Mouse (Mus musculus) erythroblast, embryonic 14.5 days (primary cell): ENCODE measurements around the gene Erp44. TPM values are rescaled to one million over a fixed set of nuclear protein-coding genes. Genes with fewer than 3 reads are reported as not detected.

Experiments used
- H3K27me3 ChIP-seq: 2 replicates; pipeline ENCODE4 v1.6.1; 2012; ENCODE audit warnings: inconsistent platforms; ENCODE audit not compliant: control insufficient read depth
- H3K36me3 ChIP-seq: 2 replicates; pipeline ENCODE4 v1.6.1; 2012; ENCODE audit warnings: mild to moderate bottlenecking, inconsistent platforms; ENCODE audit not compliant: control insufficient read depth
- H3K4me1 ChIP-seq: 2 replicates; pipeline ENCODE4 v1.6.1; 2012; ENCODE audit warnings: inconsistent platforms; ENCODE audit not compliant: control insufficient read depth
- H3K4me3 ChIP-seq: replicated peaks from 2 replicates; pipeline ENCODE3; 2012; ENCODE audit warnings: moderate library complexity, mild to moderate bottlenecking, inconsistent platforms
- H3K9me3 ChIP-seq: 2 replicates; pipeline ENCODE4 v1.6.1; 2012; ENCODE audit warnings: low read length, inconsistent platforms, mixed read lengths; ENCODE audit not compliant: control insufficient read depth
- GATA1 ChIP-seq: IDR thresholded peaks from 2 replicates; pipeline ENCODE4 v1.6.1; 2012; ENCODE audit warnings: low read length, inconsistent platforms, mixed read lengths
- TAL1 ChIP-seq: IDR thresholded peaks from 3 replicates; pipeline ENCODE4 v1.6.1; 2012; ENCODE audit warnings: low read length, inconsistent platforms, mixed read lengths
- polyA plus RNA-seq: library from polyadenylated mRNA; stranded (reverse); fragments of >175 nt; gene quantifications from 2 replicates; pipeline ENCODE4 v1.2.3, GENCODE M21; 2012

The Erp44 gene
- polyA plus RNA-seq, 1 experiment: 0.67 TPM

DNA sequence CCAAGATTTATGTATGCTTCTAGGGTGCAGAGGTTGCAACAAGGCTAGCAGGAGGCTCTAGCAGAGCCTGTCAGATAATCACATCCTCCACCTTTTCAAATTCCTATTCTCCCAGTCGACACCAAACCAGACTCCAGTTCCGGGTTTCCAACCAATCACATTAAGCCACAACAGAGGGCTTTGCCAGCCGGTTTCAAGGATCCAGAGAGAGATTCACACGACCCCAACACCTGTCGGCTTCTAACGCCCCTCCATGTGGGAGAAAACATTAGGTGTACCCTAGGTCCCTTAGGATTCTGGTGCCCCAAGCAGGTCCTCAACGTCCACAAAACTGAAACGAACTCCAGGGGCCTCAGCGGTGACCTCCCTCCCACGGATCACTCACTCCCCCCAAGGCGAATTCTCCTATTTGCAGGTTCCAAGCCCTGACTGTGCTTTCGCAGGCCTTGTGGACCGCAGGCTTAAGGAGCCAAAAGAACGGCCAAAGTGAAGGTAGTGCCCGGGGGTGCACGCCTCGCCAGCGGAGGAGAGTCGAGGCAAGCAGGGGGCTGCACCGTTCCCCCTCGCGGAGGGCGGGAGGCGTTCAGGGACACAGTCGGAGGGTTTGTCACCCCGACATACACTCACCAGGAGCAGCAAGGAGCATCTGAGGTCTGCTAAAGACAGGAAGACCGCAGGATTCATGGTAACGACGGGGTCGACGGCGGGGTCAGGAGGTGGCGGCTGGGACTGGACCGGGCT, 431 bp downstream of the Erp44 start:
- Histone ChIP-seq H3K9me3 (no peaks in the 10 kb centered on the region), H3K4me3 (peak overlapping the region; percentile 100), H3K4me1 (peaks cover 27% of the 10 kb centered on the region), H3K27me3 (no peaks in the 10 kb centered on the region), H3K36me3 (no peaks in the 10 kb centered on the region; the same call in 1 of the 2 replicates)
- no peak for TF ChIP-seq GATA1
- TF ChIP-seq TAL1: no peak

DNA sequence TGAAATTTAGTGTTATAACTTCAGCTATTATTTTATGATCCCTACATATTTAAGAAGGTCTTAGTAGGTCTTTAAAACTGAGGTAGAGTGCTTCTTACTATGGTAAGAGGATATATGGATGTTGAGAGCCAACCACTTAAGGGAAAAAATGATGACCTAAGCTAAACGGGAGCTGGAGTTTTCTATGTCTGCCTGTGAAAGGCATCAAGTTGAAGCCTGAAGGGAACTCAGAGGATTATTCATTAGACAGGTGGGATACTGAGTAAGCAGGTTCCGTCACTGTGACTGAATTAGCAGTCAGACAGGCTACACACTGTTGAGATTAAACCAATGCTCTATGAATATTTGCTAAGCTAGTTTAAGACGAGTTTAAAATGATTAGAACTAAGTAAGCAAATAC, 2.3 kb downstream of the Erp44 start:
- no peaks in the 10 kb centered on the region for H3K27me3 ChIP-seq
- no peak overlapping the region for H3K4me3 ChIP-seq
- no peaks in the 10 kb centered on the region for H3K9me3 ChIP-seq
- peaks cover 27% of the 10 kb centered on the region for H3K4me1 ChIP-seq
- no peaks in the 10 kb centered on the region; the same call in 1 of the 2 replicates for H3K36me3 ChIP-seq
- no peak for TF ChIP-seq TAL1
- TF ChIP-seq GATA1: no peak

DNA sequence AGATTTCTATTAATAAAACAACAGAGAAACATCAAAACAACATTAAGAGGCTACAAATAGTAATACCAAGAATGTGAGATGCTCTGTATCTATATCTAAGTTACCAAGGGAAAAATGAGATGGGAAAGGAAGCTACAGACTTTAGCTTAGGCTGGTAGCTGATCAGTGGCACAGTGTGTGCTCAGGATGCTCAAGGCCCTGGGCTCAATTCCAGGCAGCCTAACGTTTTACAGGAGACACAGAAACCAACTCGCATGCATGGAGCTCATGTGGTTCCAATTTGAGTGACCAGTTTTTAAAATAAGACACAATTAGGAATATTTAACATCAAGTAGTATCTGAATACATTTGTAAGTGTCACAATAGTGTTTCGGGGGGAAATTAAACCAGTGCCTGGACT, 3.6 kb downstream of the Erp44 start:
- no peaks in the 10 kb centered on the region for H3K27me3 ChIP-seq
- H3K9me3 ChIP-seq: no peaks in the 10 kb centered on the region
- H3K36me3 ChIP-seq: no peaks in the 10 kb centered on the region; the same call in 1 of the 2 replicates
- H3K4me1 ChIP-seq: peaks cover 25% of the 10 kb centered on the region
- no peak overlapping the region for H3K4me3 ChIP-seq
- TF ChIP-seq TAL1: no peak
- no peak for TF ChIP-seq GATA1

DNA sequence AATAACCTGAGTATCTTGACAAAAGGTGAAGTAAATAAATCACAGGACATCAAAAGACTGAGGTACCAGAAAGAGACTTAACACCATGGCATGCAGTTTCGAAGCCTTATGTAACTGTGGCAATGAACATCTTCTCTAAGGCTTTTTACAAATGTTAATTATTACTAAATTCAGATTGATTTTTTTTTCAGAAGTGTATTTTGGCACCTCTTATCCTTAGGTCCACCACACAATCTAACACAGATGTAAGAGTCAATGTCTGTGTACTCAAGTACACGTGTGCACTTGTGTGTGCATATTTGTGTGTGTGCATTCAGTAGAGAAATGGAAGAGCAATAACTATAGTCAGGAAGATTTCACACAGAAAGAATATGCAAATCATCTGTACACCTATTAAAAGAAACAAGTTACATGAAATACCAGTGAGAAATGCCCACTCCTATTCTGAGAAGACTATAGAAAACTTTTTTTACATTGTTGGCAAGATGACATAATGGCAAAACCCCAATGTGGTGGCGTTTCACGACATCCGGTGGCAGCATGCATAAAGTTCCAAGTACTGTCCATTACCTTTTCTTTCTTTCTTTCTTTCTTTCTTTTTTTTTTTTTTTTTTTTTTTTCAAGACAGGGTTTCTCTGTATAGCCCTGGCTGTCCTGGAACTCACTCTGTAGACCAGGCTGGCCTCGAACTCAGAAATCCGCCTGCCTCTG, 6.1 kb downstream of the Erp44 start:
- Histone ChIP-seq H3K4me3 (no peak overlapping the region), H3K27me3 (no peaks in the 10 kb centered on the region), H3K36me3 (no peaks in the 10 kb centered on the region; the same call in 1 of the 2 replicates), H3K4me1 (peaks cover 7% of the 10 kb centered on the region), H3K9me3 (no peaks in the 10 kb centered on the region)
- no peak for TF ChIP-seq GATA1
- TF ChIP-seq TAL1: no peak

DNA sequence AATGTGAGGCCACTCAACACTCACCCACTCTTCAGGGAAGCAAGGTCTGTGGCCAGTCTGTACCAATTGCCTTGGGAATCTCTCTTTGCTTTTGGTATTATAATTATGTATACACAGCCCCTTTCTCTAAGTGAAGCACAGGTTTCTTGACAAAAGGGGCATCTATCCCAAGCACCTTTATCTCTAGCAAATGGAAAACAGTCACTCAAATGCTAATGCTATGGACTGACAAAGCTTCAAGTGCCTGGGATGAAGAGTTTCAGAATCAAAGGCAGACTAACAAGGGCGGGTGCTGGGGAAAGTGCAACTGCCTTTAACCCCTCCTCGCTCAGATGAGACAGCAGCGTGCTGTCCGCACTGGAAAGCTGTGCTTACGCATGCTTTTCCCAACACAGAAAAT, 7.5 kb downstream of the Erp44 start:
- H3K36me3 ChIP-seq: no peaks in the 10 kb centered on the region; the same call in 1 of the 2 replicates
- TF ChIP-seq GATA1: no peak
- no peak for TF ChIP-seq TAL1
- peaks cover 4% of the 10 kb centered on the region for H3K4me1 ChIP-seq
- no peaks in the 10 kb centered on the region for H3K9me3 ChIP-seq
- H3K27me3 ChIP-seq: no peaks in the 10 kb centered on the region
- no peak overlapping the region for H3K4me3 ChIP-seq

DNA sequence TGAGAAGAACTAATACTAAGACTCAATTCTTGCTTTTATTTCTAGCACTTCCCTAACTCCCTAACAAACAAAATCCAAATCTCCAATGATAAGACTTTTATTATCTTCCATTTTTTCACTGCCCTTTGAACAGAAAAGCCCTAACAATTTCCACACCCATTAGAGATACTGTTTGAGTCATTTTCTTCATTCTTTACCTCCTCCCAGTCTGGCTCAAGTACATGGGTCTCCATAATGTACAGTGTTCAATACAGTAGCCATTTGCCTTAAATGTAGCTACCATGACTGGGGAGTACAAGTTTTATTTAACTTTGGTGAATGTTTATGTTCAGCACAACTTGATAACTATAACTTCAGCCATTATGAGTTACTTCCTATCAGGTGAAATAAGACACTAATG, 8.8 kb downstream of the Erp44 start:
- H3K36me3 ChIP-seq: no peaks in the 10 kb centered on the region; the same call in 1 of the 2 replicates
- H3K4me1 ChIP-seq: peaks cover 6% of the 10 kb centered on the region
- no peaks in the 10 kb centered on the region for H3K9me3 ChIP-seq
- no peak overlapping the region for H3K4me3 ChIP-seq
- TF ChIP-seq TAL1: no peak
- no peak for TF ChIP-seq GATA1
- no peaks in the 10 kb centered on the region for H3K27me3 ChIP-seq

DNA sequence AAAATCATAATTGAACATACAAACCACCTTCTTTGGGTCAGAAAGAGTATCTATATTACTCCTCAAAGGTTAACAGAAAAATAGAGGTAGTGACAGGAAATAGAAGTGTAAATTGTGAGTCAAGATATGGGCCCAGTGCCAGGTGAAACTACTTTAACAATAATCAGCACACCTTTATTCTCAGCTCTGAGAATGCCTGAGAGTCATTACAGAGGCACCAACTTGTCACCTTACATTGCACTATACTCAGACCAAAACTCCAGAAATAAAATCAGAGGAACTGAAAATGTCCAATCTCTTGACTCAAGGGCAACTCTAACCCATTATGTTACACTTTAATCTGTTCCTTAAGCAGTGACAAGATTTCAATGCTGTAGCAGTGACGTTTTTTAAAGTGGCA, 11.2 kb downstream of the Erp44 start:
- no peaks in the 10 kb centered on the region for H3K27me3 ChIP-seq
- no peaks in the 10 kb centered on the region for H3K36me3 ChIP-seq
- TF ChIP-seq GATA1 (no peak), TAL1 (no peak)
- H3K4me3 ChIP-seq: no peak overlapping the region
- peaks cover 6% of the 10 kb centered on the region for H3K4me1 ChIP-seq
- H3K9me3 ChIP-seq: no peaks in the 10 kb centered on the region

DNA sequence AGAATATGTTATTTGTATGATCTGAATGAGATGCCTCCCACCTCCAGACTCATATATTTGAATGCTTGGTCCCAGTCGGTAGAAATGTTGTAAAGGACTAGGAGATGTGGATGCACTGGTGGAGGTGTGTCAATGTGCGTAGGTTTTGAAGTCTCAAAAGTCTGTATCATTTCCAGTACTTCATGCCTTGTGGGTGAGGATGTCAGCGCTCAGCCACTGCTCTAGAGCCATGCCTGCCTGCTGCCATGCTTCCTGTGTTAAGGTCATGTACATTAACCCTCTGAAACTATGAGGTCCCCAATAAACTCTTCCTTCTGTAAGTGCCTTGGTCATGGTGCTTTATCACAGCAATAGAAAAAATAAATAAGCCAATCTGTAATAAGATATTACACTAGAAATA, 11.7 kb downstream of the Erp44 start:
- Histone ChIP-seq H3K4me3 (no peak overlapping the region), H3K9me3 (no peaks in the 10 kb centered on the region)

DNA sequence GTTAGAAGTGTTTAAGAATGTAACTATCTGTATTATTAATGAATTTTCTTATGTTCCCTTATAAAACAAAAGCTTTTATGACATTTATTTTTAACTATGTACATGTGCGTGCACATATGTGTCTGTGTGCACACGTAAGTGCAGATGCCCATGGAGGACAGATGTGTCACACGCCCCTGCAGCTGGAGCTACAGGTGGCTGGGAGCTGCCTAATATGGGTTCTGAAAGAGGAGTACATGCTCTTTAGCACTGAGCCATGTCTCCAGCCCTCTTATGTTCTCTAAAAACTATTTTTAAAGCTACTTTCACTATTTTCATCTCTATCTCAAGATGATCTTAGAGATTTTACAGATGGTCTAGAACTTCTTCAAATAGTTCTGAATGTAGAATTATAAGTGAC, 21.3 kb downstream of the Erp44 start:
- no peaks in the 10 kb centered on the region for H3K9me3 ChIP-seq
- H3K4me3 ChIP-seq: no peak overlapping the region
- no peaks in the 10 kb centered on the region; the same call in 1 of the 2 replicates for H3K36me3 ChIP-seq
- TF ChIP-seq GATA1: no peak
- TF ChIP-seq TAL1: no peak
- peaks cover 10% of the 10 kb centered on the region for H3K4me1 ChIP-seq
- H3K27me3 ChIP-seq: no peaks in the 10 kb centered on the region

More for the DNA sequence above, 11.7 kb downstream of the Erp44 start:
- Histone ChIP-seq H3K36me3 (no peaks in the 10 kb centered on the region), H3K27me3 (no peaks in the 10 kb centered on the region), H3K4me1 (peaks cover 6% of the 10 kb centered on the region)
- TF ChIP-seq GATA1 (no peak), TAL1 (no peak)
